Mouse (Mus musculus) frontal cortex, postnatal 36 days (tissue): Measurements from ENCODE around the gene Clybl.

Experiments
- DNase-seq, 2 experiments: peaks; one replicate each; pipeline ENCODE4 v3.0.0; 2022; ENCODE audit warnings: low spot score in 2 of 2

Clybl gene

GRCm38 (mm10) chr14:122196851-122197250 is 15.3 kb downstream of the Clybl start:
- no peak for DNase-seq

DNA sequence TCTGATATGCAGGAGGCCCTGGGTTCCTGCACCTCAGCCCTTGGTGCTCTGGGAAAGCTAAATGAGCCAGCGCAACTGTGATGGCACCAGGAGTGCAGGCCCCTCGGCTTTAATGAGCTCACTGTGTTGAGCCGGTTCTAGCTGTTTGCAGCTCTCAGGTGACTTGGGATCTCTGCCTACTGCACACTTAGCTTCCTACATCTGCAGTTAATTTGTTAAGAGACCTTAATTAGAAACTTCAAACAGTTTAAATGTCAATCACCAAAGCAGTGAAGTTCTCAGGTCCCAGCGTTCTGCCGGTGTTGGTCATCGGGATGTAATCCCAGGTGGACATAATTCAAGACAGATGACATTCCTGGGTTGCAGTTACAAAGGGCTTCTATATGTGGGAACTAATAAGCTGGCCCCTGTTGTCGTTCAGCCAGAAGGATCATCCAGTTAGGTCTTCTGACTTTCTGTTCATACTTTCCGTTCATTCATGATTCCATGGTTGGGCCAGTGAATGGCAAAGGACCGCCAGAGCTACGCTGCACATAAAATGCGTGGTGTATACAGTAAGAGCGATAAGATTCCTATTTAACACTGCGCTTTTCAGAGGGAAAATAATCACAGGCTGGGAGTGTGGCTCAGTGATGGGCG is 18.9 kb downstream of the Clybl start:
- no peak for DNase-seq

DNA sequence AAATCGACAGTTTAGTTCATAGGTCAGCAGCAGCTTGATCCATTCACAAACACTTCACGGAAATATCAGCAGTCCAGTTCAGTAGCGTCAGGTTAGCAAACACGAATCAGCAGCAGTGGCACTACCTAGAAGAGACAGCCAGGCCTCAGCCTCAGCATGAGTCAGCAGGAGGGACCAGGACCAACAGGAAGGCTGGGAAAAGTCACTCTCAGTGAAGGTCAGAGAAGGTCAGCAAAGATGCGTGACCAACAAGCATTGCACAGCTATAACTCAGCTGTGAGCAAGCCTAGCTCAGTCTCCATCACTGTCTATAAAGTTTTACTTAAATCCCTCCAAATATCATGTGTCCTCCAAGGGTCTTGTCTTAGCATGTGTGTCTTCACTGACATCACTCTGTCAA is 27.7 kb downstream of the Clybl start:
- DNase-seq, result no peak

DNA sequence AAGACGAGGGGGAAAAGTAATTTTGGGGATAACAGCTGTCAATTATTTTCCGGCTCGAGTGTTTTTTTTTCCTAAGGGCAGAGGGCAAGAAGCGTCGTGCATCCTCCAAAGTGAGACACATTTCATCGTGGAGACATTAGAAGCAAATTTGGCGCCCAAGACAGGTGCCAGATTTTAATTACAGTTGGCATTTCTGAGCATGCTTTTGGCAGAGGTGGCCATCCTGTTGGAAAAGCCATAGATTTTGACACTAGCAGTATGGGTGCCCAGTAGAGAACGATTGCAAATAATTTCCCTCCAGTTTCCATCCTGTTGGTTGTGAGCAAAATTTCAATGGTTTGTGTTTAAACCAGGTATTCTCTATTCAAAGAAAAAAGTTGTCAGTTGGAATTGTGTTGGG is 32.1 kb downstream of the Clybl start:
- DNase-seq, result no peak

- no peak for DNase-seq
These were observed 32.6 kb downstream of the Clybl start for GRCm38 (mm10) chr14:122214126-122214525.

DNA sequence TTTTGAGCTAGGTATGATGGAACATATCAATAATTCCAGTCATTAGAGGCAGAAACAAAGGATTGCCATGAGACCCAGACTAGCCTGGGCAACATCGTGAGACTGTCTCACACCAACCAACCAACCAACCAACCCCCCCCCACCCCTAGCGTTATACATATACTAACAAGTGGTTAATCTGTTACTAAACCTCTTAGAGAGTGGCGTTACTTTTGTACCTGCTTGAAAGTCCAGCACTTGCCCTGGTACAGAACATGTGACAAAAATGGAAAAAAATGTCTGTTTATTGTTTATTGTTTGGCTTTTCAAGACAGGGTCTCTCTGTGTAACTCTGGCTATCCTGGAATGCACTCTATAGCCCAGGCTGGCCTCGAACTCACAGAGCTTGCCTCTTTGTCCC is 35.7 kb downstream of the Clybl start:
- no peak for DNase-seq

GRCm38 (mm10) chr14:122222934-122223374 is 41.5 kb downstream of the Clybl start:
- no peak for DNase-seq

DNA sequence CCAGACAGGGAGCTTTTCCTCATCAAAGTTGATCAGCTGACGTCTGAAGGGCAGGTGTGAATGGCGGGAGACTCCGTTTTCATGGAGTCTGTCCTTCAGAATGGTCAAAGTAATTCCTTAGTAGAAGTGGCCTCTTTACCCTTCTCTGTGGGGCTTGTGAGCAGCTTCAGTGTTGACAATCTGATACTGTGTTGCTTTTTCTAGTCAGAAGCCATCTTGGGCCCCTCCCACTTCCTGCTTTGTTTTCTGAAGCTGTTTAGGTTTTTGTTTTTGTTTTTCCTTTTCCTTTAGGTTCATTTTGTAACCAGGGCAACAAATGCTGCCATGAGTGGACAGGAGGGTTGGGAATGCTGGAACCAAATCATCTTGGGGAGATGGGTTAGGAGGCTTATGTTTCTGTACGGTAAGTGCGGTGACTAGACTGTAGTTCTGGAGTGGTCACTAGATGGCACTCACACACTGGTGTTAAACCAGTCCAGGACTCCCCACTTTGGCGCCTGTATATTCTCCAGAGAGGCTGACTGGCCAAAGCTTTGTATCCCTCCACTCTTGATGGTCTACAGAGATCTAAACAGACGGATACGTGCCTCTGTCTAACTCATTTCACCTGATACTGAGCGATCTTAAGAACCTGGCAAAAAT is 42.1 kb downstream of the Clybl start:
- DNase-seq, result peak; percentile 72 to 88

- no peak for DNase-seq
These were observed 42.6 kb downstream of the Clybl start for GRCm38 (mm10) chr14:122224103-122224494.

DNA sequence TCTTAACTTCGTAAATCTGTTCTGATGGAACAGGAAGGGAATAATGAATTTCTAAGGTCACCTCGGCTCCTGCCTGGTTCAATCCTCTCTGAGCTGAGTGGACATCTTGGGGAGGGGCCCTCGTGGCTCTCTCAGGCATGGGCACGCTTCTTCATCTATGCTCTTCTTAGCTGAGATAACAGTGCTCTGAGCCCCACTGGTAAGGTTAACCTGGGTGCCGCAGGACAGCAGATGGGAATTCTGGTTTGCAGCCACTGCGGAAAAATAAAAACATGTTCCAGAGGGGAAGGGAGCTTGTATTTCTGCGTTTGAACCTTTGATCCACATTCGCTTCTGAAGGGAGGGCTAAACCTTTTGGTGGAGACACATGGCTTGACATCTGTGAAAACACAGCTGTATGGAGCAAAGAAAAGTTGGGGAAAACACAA is 43.0 kb downstream of the Clybl start:
- DNase-seq, result no peak

GRCm38 (mm10) chr14:122225479-122226132 is 44.1 kb downstream of the Clybl start:
- no peak for DNase-seq

GRCm38 (mm10) chr14:122226133-122226515 is 44.6 kb downstream of the Clybl start:
- no peak for DNase-seq

- DNase-seq, result no peak
These were observed 45.4 kb downstream of the Clybl start for GRCm38 (mm10) chr14:122226666-122227453.

- no peak for DNase-seq
These were observed 46.0 kb downstream of the Clybl start for GRCm38 (mm10) chr14:122227454-122227951.

DNA sequence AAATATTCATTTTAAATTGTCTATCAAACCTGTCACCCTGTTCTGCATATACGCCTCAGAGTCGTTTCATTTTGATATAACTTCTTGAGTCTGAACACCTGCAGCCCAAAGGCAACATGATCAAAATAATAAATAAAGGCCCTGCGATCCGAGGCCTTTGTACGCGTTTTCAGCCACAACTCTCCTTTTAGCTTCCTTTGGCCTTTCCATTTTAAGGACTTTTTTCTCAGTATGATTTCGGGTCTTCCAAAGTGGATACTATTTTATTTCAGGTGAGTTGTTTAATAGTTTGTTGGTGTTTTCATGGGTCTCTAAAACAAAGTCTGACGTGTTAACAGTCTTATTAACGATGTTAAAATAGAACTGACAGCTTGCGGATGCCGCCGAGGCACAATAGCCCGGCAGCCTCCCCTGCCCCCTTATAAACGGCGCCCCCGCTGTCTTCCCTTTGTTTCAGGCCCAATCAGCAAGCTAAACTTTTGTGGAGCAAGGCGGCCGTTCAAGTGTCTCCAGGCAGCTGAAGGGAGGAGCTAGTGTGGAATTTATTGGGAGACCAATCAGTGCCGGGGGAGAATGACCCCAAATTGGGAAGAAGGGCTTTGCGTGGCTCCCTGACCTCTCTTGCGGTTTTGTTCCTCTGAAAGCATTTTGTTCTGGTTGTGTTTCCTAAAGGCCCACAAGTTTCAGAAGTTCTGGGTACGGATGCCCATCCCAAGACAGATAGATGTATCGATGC is 47.5 kb downstream of the Clybl start:
- no peak for DNase-seq

DNA sequence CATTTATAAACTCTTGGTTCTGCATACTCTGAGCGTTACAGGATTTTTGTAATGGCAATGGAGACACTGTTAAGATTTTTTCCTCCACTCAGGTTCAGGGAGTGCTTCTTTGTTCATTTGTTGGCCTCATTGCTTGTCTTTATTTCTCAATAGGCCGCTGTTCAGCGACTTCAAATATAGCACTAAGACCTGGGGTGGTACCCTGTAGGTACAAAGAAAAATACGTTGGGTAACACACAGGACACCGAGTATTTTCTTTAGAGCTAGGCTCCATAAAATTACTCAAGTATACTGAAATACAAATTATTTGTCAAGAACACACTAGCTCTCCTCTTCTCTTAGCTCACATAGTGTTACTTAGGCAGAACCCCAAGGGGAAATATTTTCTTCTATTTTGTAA is 48.5 kb downstream of the Clybl start:
- no peak for DNase-seq

GRCm38 (mm10) chr14:122230621-122231025 is 49.1 kb downstream of the Clybl start:
- no peak for DNase-seq

GRCm38 (mm10) chr14:122231073-122231472 is 49.6 kb downstream of the Clybl start:
- DNase-seq, result no peak

- no peak for DNase-seq
These were observed 51.8 kb downstream of the Clybl start for GRCm38 (mm10) chr14:122233212-122233714.

- DNase-seq, result no peak
These were observed 62.4 kb downstream of the Clybl start for GRCm38 (mm10) chr14:122243874-122244273.
